Mouse (Mus musculus) E14TG2a.4 (cell line): ENCODE results near the gene Smim5.

Experiments used
- H3K27me3 ChIP-seq: 2 replicates; pipeline ENCODE4 v1.6.1; 2014; ENCODE audit warnings: low read length, control low read depth; ENCODE audit not compliant: insufficient read depth
- H3K36me3 ChIP-seq: 2 replicates; pipeline ENCODE4 v1.6.1; 2014; ENCODE audit warnings: low read length, control low read depth; ENCODE audit not compliant: insufficient read depth
- H3K4me1 ChIP-seq: replicated peaks from 2 replicates; pipeline ENCODE4 v1.6.1; 2014; ENCODE audit warnings: low read depth, low read length, control low read depth
- H3K4me3 ChIP-seq: replicated peaks from 2 replicates; pipeline ENCODE4 v1.5.1; 2014; ENCODE audit warnings: mild to moderate bottlenecking, low read length
- H3K9me3 ChIP-seq: 2 replicates; pipeline ENCODE4 v1.6.1; 2014; ENCODE audit warnings: low read length, control low read depth
- CTCF ChIP-seq: conservative IDR thresholded peaks from 2 replicates; pipeline ENCODE4 v1.5.1; 2014; ENCODE audit warnings: low read length
- NANOG ChIP-seq: IDR thresholded peaks from 2 replicates; pipeline ENCODE4 v1.6.1; 2014; ENCODE audit warnings: borderline replicate concordance, low read length, mixed read lengths
- POU5F1 ChIP-seq: IDR thresholded peaks from 2 replicates; pipeline ENCODE4 v1.6.1; 2014; ENCODE audit warnings: low read length, borderline replicate concordance

Gene Smim5

DNA sequence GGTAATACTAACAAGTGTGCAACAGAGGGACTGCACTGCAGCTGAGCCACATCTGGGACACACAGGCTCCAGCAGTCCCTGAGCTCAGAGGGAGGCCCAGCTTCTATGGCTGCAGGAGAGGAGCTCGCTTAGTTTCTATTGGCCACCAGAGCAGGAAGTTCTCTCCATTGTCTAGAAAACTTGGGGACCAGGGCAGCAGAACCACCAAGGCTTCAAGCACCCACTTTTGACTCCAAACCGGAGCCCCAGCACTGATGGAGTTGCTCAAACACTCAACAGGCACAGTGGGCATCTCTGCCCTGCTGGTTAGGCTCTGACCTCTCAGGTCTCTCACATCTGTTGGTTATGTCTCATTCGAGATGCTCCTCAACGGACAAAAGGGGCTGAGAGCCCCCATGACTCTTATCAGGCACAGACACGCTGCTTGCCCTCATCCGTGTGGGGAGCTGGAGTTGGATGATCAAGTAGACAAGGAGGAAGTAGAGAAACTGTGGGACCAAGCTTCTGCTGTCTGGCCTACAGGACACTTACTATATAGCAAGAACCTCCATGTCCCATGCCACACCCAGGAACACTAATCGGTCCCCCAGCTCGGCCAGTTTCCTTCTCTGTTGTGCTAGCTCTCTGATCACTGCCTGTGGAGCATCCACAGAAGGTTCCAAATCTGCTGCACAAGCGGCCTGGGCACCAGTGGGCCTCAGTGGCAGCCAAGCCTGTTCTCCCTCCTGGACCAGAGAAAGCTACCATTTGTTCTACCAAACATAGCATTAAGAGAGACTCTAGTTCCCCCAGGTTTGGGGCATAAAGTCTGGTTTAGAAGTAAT lies 1.8 kb downstream of the Smim5 start:
- peaks cover 5% of the 10 kb centered on the region; the same call in 1 of the 2 replicates for H3K27me3 ChIP-seq
- TF ChIP-seq POU5F1 (no peak), NANOG (no peak), CTCF (no peak)
- no peaks in the 10 kb centered on the region for H3K9me3 ChIP-seq
- peaks cover 60% of the 10 kb centered on the region for H3K4me1 ChIP-seq
- peaks cover 56% of the 10 kb centered on the region for H3K36me3 ChIP-seq
- no peak overlapping the region for H3K4me3 ChIP-seq

DNA sequence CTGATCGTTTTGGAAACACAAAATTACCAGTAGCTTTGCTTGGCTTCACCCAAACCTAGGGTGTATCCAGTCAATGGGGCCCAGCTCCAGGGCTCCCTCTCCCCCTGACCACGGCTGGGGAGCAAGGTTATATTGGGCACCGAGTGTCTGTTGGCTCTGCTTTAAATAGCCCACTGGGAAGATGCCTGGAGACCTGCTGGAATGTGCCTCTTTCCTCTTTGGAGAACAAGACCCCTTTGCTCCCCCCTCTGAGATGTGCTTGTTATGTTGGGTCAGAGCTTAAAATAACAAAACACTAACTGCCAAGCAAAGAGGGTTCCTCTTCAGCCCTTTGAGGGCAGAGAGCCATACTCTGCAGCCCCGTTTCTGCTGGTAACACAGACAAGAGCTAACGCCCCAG lies 2.4 kb downstream of the Smim5 start:
- H3K27me3 ChIP-seq = peaks cover 5% of the 10 kb centered on the region; the same call in 1 of the 2 replicates
- TF ChIP-seq POU5F1 (no peak), NANOG (no peak), CTCF (no peak)
- H3K9me3 ChIP-seq = no peaks in the 10 kb centered on the region
- no peak overlapping the region for H3K4me3 ChIP-seq
- peaks cover 60% of the 10 kb centered on the region for H3K4me1 ChIP-seq
- H3K36me3 ChIP-seq = peaks cover 56% of the 10 kb centered on the region

DNA sequence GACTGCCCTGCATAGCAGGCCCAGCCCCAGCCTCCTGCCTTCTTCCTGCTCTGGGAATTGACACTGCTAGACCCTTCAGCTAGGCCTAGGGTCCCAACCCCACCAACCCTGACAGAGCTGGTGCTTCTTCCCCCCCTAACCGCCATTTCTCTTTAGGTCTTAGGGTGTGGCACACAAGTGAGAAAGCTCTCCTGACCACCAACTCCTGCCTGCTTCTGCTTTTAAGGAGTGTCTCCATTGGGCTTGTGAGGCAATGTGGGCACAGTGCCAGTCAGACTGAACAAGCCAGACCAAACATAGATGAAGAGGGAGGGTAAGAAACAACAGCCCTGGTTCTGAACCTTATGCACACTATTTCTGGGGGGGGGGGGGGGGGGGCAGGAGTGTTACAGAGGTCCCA lies 3.1 kb downstream of the Smim5 start:
- peaks cover 5% of the 10 kb centered on the region; the same call in 1 of the 2 replicates for H3K27me3 ChIP-seq
- H3K4me1 ChIP-seq = peaks cover 60% of the 10 kb centered on the region

DNA sequence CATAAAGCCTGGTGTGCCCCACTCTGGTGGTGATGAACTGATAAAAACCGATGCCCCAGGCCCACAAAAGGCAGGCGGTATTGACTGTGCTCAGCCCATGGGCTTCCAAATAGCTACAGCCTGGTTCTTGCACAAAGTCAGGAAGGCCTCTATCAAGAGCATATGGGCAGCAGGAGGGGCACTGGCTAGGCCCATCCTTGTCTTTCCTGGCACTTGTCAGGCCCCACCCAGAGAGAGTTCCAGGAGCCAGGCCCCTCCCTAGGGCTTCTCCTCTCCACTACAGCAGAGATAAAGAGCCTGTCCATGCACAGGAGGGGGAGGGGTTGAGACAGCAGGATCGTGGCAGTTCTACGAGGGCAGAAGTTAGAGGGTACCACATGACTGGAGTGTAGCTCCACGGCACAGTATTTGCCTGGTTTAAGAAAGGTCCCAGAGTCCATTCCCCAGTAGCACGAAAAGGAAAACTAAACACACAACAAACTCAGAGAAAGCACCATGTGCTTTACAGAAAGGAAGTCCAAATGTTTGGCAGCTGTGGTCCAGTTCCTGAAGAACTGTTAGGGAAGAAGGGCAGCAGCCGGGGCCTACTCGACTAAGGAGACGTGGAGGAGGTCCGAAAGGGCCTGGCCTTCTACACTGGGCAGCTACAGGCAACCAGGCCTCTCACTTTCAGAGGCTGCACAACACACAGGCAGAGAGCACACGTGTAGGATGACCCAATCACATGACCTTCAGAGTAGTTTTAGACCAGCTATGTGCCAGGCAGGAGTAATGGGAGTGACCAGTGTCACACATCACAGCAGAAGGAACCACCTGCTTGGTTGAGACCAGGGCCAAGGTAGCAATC lies 3.8 kb downstream of the Smim5 start:
- Histone ChIP-seq H3K36me3 (peaks cover 56% of the 10 kb centered on the region), H3K9me3 (no peaks in the 10 kb centered on the region), H3K4me1 (peaks cover 56% of the 10 kb centered on the region), H3K27me3 (peaks cover 5% of the 10 kb centered on the region; the same call in 1 of the 2 replicates), H3K4me3 (no peak overlapping the region)
- TF ChIP-seq CTCF (no peak), POU5F1 (no peak), NANOG (no peak)

More for the DNA sequence above, 3.1 kb downstream of the Smim5 start:
- no peak for TF ChIP-seq POU5F1
- TF ChIP-seq CTCF = no peak
- no peak for TF ChIP-seq NANOG
- H3K36me3 ChIP-seq = peaks cover 51% of the 10 kb centered on the region
- H3K4me3 ChIP-seq = no peak overlapping the region
- H3K9me3 ChIP-seq = no peaks in the 10 kb centered on the region

DNA sequence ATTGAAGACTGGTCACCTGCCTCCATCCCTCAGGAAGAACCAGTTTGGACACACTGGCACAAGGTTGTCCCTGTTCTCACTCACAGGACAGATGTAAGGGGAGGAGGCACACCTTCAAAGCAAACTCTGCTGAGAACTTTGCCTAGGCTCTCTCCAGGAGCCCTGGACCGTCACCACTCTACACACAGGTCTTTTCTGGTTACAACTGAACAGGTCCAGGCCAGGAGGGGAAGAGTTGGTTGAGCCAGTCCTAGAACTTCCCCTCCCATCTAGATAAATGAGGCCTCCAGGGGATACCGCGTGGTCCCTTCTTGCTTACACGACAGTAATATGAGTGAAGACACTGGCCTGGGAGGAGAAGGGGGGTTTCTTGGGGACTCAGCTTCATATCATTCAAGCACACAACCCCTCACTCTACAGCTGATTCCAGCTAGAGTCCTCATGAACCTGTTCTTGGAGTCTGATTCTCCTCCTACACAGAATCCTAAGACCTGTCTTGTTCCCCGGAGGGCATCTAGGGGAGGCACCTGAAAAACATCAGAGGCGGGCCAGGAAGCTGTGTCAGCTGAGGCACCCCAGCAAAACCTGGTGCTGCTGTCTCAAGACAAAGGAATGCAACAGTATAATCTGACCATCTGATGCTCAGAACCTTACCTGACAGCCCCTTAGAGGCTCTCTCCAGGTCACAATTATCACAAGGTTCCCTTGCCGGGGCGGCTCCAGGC lies 4.6 kb downstream of the Smim5 start:
- Histone ChIP-seq H3K36me3 (peaks cover 63% of the 10 kb centered on the region), H3K9me3 (no peaks in the 10 kb centered on the region), H3K4me1 (peaks cover 49% of the 10 kb centered on the region), H3K4me3 (peak overlapping the region; percentile 29; the same call in 1 of the 2 replicates), H3K27me3 (peaks cover 5% of the 10 kb centered on the region; the same call in 1 of the 2 replicates)
- no peak for TF ChIP-seq CTCF
- TF ChIP-seq POU5F1 = no peak
- no peak for TF ChIP-seq NANOG

DNA sequence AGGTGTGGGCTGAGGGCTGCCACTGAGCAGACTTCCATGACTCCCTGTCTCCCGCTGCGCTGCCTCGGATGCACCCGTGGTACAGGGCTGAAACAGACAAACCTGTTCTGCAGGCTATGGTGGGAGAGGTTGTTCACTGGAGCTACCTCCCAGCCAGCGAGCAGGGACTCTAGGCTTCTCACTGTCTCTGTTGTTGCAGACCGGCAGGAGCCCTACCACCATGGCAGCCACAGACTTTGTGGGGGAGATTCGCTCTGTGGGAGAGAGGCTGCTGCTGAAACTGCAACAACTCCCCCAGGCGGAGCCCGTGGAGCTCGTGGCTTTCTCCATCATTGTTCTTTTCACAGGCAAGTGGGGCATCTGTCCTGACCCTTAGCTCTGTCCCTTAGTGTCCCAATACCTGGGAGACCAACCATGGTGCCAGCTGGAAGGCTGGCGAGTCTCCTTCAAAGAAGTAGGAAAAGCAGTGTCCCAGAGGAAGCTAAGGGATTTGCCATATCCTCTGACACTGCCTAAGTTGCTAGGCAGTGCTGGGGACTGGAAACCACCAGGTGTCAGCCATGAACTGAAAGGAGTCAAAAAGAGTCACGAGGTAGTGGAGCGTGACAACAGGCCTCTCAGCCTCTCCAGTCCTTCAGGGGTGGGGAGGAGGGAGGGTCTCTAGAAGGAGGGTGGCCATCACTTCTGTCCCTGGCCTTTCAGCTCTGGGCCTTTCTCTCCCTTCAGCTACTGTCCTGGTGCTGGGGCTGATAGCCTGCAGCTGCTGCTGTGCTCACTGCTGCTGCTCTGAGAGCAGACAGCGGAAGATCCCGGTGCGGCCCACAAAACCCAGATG lies 5.4 kb downstream of the Smim5 start:
- no peak for TF ChIP-seq POU5F1
- no peak for TF ChIP-seq CTCF
- no peak for TF ChIP-seq NANOG
- Histone ChIP-seq H3K4me3 (peak overlapping the region; percentile 29), H3K36me3 (peaks cover 63% of the 10 kb centered on the region), H3K4me1 (peaks cover 41% of the 10 kb centered on the region), H3K9me3 (no peaks in the 10 kb centered on the region), H3K27me3 (peaks cover 5% of the 10 kb centered on the region; the same call in 1 of the 2 replicates)

DNA sequence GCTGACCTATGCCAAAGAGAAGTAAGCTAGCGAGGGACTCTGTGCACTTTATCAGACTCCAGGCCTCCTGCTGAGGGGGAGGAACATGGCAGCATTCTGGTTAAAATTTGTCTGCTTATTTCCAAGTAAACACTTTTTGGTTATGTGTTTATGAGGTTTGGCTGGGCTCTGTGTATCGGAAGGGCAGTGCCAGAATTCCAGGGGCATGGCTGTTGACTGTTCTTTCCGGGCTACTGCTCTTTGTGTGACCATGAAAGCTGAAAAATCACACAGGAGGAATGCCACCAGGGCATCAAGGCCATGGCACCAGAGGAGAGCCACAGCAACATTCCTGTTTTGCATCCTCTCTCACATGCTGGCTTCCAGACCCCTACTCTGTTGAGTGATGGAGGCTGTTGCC lies 6.3 kb downstream of the Smim5 start:
- Histone ChIP-seq H3K27me3 (no peaks in the 10 kb centered on the region), H3K36me3 (peaks cover 57% of the 10 kb centered on the region), H3K9me3 (no peaks in the 10 kb centered on the region), H3K4me3 (no peak overlapping the region), H3K4me1 (peaks cover 36% of the 10 kb centered on the region)
- no peak for TF ChIP-seq CTCF
- no peak for TF ChIP-seq POU5F1
- no peak for TF ChIP-seq NANOG
